Comparison of ENCODE assay signal across 9 mouse cellular contexts in genomic region chr6:129476404-129477126, GRCm38 (mm10). TPM values are rescaled to one million over a fixed set of nuclear protein-coding genes. Genes with fewer than 3 reads are reported as not detected.
DNase-seq lines count a peak whose midpoint lies in the region; ATAC-seq and TF ChIP-seq lines count a peak whose summit lies in the region.
"Had no signal": no experiment of that assay in that cellular context is flagged by ENCODE, and none has a peak within 500 bp of the region (broad histone marks: within the 10 kb centered on the region; RNA-seq: fewer than 3 reads in every experiment).

No protein-coding gene starts in this region.

- 27% methylated on average over 13 of the region's 13 CpGs for whole genome bisulfite sequencing in heart, postnatal 0 days

- no peak overlapping the region for H3K4me2 ChIP-seq in heart, postnatal 0 days (ENCODE audit: low read depth, low read length)

- no peak for DNase-seq in frontal cortex, postnatal 14 days (ENCODE audit: low spot score in 2 of 2)
- peak; percentile 5 for DNase-seq in thymus, postnatal 4 days
- DNase-seq in thymus, postnatal 0 days (ENCODE audit: low spot score): no peak
- DNase-seq in heart, postnatal 0 days (ENCODE audit: low spot score): peak; percentile 35
- DNase-seq in lung, postnatal 25 days (ENCODE audit: low spot score): peak; percentile 29
- no peak for DNase-seq in urinary bladder, postnatal 14 days (ENCODE audit: low spot score)
- no peak for DNase-seq in urinary bladder, postnatal 36 days (ENCODE audit: low spot score in 2 of 2)

- H3K27ac ChIP-seq in heart, postnatal 0 days (ENCODE audit: low read depth): no peak overlapping the region

- H3K4me3 ChIP-seq in heart, postnatal 0 days (ENCODE audit: low read depth, low read length): no peak overlapping the region
- H3K4me3 ChIP-seq: myocyte had no signal

- ATAC-seq in frontal cortex, adult (ENCODE audit: low TSS enrichment): peak; percentile 62
- no peak for ATAC-seq in heart, postnatal 0 days (ENCODE audit: insufficient read depth, low read depth)

- TF ChIP-seq CTCF in heart, postnatal 0 days (IDR thresholded peaks at IDR 0.05; ENCODE audit: low read depth): peak; percentile 56

- TF ChIP-seq EP300 in heart, postnatal 0 days (IDR thresholded peaks at IDR 0.05; ENCODE audit: low read depth): no peak

- H3K36me3 ChIP-seq in heart, postnatal 0 days (replicated peaks; ENCODE audit: control insufficient read depth, insufficient read depth, low read length): no peaks in the 10 kb centered on the region

- H3K9me3 ChIP-seq in heart, postnatal 0 days (replicated peaks; ENCODE audit: control insufficient read depth, low read length): no peaks in the 10 kb centered on the region

- H3K9ac ChIP-seq in heart, postnatal 0 days (replicated peaks; ENCODE audit: low read depth, low read length): no peak overlapping the region

- no peaks in the 10 kb centered on the region for H3K27me3 ChIP-seq in heart, postnatal 0 days (ENCODE audit: control insufficient read depth, insufficient read depth, low read length)

- H3K4me1 ChIP-seq in heart, postnatal 0 days (ENCODE audit: control insufficient read depth, insufficient read depth): no peaks in the 10 kb centered on the region

RNA-seq across cellular contexts. Expression of gene Clec1a, which starts 24.8 kb away (rescaled TPM):
- 0.75 and 1.1 TPM in 2 replicates for polyA plus RNA-seq in thymus, postnatal 0 days (2015; fragmentation: Nextera tagmentation; extraction: Ambion mirVana)
- total RNA-seq in heart, postnatal 0 days (2014; rRNA removed; ENCODE audit: low replicate concordance): 8.9 and 23.3 TPM in 2 replicates
- 9.1 and 10.5 TPM in 2 replicates for polyA plus RNA-seq in heart, postnatal 0 days (2015; fragmentation: Nextera tagmentation; extraction: Ambion mirVana)

RNA-seq across cellular contexts. Expression of gene Olr1, which starts 30.4 kb away (rescaled TPM):
- polyA plus RNA-seq in thymus, postnatal 0 days (2015; fragmentation: Nextera tagmentation; extraction: Ambion mirVana): 0.09 and 0.12 TPM in 2 replicates
- total RNA-seq in heart, postnatal 0 days (2014; rRNA removed; ENCODE audit: low replicate concordance): 0.35 and 1.9 TPM in 2 replicates
- 0.27 TPM in 2 replicates for polyA plus RNA-seq in heart, postnatal 0 days (2015; fragmentation: Nextera tagmentation; extraction: Ambion mirVana)

RNA-seq across cellular contexts. Expression of gene Tmem52b, which starts 35.8 kb away (rescaled TPM):
- polyA plus RNA-seq in thymus, postnatal 0 days (2015; fragmentation: Nextera tagmentation; extraction: Ambion mirVana): not detected in 2 replicates
- not detected in 2 replicates for total RNA-seq in heart, postnatal 0 days (2014; rRNA removed; ENCODE audit: low replicate concordance)
- polyA plus RNA-seq in heart, postnatal 0 days (2015; fragmentation: Nextera tagmentation; extraction: Ambion mirVana): not detected in 2 replicates
- polyA plus RNA-seq: myocyte had no signal

RNA-seq across cellular contexts. Expression of gene Gabarapl1, which starts 56.4 kb away (rescaled TPM):
- 32.0 and 34.1 TPM in 2 replicates for polyA plus RNA-seq in thymus, postnatal 0 days (2015; fragmentation: Nextera tagmentation; extraction: Ambion mirVana)
- total RNA-seq in heart, postnatal 0 days (2014; rRNA removed; ENCODE audit: low replicate concordance): 63.3 and 73.2 TPM in 2 replicates
- polyA plus RNA-seq in heart, postnatal 0 days (2015; fragmentation: Nextera tagmentation; extraction: Ambion mirVana): 41.8 and 52.7 TPM in 2 replicates

Comparison
In these comparisons a context has a peak if more than half of its experiments do, and no peak if none do; other contexts are left out.
1. DNase-seq: peak in thymus, postnatal 4 days (single experiment), heart, postnatal 0 days (single experiment) and lung, postnatal 25 days (single experiment); none in frontal cortex, postnatal 14 days (0 of 2), thymus, postnatal 0 days (single experiment), urinary bladder, postnatal 14 days (single experiment) and urinary bladder, postnatal 36 days (0 of 2).